Mouse (Mus musculus) MEL-GATA-1-ER (cell line): Measurements from ENCODE around the gene Pcgf6.
"Not testable (repeated sequence)": the region's sequence is repeated elsewhere in the genome, so short reads cannot be mapped to it uniquely, and the experiment has no call there.

Experiments
- DNase-seq: peaks from one replicate; pipeline ENCODE4 v3.0.0-alpha.2; 2012; ENCODE audit warnings: low read depth; ENCODE audit errors: extremely low read depth

Pcgf6 gene

GRCm38 (mm10) chr19:46999753-47000152, 51.0 kb downstream of the Pcgf6 start:
- peak; percentile 83 for DNase-seq

DNA sequence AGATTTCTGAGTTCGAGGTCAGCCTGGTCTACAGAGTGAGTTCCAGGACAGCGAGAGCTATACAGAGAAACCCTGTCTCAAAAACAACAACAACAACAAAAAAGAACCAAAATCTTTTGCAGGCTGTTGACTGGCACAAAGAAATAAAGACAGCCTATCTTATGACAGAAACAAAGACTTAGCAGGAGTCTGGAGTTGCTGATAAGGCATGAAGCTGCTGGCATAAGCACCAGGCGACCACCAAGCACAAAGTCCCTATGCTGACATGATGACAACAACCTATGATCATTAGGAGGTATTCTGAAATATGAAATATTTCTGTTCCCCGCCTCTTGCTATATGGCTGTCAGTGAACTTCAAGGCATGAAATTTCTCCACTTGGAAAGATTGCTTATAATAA, 51.8 kb downstream of the Pcgf6 start:
- no peak for DNase-seq

GRCm38 (mm10) chr19:46998168-46998870, 52.4 kb downstream of the Pcgf6 start:
- DNase-seq: no peak

GRCm38 (mm10) chr19:46996095-46996494, 54.6 kb downstream of the Pcgf6 start:
- DNase-seq: no peak

GRCm38 (mm10) chr19:46992329-46992728, 58.4 kb downstream of the Pcgf6 start:
- DNase-seq: not testable (repeated sequence)

- DNase-seq: peak; percentile 83
Observed at GRCm38 (mm10) chr19:46991145-46991544, 59.6 kb downstream of the Pcgf6 start.

DNA sequence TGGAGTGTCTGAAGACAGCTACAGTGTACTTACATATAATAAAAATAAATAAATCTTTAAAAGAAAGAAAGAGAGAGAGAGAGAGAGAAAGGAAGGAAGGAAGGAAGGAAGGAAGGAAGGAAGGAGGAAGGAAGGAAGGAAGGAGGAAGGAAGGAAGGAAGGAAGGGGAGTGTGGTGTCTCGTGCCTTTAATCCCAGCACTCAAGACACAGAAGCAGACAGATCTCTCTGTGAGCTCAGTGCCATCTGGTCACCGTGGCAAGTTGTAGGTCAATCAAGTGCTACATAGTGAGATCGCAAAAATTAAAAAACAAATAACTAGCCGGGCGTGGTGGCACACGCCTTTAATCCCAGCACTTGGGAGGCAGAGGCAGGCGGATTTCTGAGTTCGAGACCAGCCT, 60.1 kb downstream of the Pcgf6 start:
- DNase-seq: not testable (repeated sequence)

DNA sequence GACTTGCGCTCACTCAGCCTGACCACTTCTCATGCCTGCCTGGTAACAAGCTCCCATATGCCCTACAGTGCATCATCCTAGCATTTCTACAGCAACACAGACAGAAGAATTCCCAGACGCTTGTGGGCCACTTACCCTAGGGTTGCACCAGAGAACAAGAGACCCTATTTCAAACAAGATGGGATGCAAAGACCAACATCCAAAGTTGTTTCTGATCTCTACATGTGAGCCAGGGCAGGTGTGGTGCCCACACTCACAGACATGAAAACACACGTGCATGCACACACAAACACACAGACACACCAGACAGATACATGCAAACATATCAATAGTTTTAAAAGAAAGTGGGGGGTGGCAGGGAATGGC, 60.6 kb downstream of the Pcgf6 start:
- DNase-seq: no peak

DNA sequence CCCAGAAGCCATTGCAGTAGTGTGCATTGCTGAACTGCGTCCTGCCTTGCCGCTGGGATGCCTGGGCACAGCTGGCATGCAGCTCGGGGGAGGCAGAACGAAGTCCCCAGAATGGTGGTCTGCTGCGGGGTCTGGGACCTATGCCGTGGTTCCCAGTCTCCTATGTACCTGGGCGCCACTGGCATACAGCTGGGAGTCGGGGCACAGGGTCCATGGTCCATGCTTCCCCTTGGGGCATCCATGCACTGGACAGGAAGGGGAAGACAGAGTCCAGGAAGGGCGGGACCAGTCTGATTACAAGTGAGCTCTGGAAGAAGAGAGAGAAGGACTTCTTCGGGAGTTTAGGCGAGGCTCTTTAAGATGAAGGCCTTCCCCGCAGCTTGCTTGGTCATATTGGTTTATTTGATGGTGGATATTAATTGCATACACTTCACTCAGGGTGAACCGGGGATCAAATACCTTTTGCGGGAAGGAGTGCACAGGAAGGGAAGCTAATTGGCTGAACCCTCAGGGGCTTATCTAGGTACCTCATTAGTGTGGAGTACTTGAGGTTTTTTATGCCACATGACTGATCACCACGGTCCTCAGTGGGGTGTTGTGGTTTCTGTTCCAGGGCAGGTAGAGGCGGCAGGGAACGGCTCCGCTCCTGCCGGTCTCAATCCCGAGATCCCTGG, 61.1 kb downstream of the Pcgf6 start:
- peak; percentile 62 for DNase-seq

DNA sequence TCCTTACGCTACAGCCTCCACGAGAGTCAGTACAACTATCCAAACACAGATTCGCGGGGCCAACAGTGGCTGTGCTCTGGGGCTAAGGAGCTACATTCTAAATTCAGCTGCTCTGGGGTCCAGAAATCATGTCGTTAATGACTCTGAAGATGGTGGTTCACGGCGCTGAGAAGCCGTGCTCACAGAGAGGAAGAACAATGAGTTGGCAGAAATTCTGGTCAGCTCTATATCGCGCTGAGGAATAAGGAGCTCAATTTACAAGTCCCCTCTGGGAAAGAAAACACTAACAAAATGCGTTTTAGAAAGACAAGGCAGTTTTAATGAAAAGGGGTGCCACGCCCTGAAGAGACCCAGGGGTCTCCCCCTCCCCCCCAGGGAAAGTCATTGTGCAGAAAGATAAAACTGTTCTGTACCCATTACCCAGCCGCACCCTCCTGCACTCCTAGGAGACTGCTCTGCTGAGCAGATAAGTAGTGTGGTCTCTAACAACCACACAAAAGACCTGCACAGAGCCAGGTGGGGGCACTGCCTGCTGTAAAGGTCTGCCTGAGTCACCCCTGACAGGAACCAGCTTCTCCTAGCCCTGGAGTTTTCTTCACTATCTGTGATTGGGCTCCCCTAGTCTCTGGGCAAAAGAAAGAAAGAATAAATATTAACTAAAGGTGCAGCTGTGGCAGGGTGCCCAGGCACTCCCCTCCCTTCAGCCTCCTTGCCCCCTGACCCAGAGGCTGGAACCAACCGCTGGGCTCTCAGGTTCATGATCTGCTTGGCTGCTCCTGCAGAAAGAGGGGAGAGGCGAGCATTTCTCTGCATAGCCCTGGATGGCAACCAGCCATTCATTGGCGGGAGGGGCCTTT, 62.2 kb downstream of the Pcgf6 start:
- peak; percentile 99 for DNase-seq

GRCm38 (mm10) chr19:46987646-46988045, 63.1 kb downstream of the Pcgf6 start:
- no peak for DNase-seq

- no peak for DNase-seq
Observed at GRCm38 (mm10) chr19:46984726-46985622, 65.7 kb downstream of the Pcgf6 start.

- peak; percentile 93 for DNase-seq
Observed at GRCm38 (mm10) chr19:46983966-46984380, 66.7 kb downstream of the Pcgf6 start.
